Comparison of ENCODE assay signal across 8 mouse cellular contexts in genomic region chr4:95303337-95303736, GRCm38 (mm10).
DNase-seq lines count a peak whose midpoint lies in the region; ATAC-seq and TF ChIP-seq lines count a peak whose summit lies in the region.

No protein-coding gene starts in this region.

- peak; percentile 17 for DNase-seq in midbrain, postnatal 0 days (ENCODE audit: low spot score)
- peak; percentile 29 for DNase-seq in gastrocnemius, postnatal 25 days
- peak; percentile 18 to 32 for DNase-seq in kidney, postnatal 4 days
- peak; percentile 42 for DNase-seq in spleen, adult 12 weeks (ENCODE audit: low spot score)
- DNase-seq in left cerebral cortex, postnatal 36 days (ENCODE audit: low spot score in 2 of 2), result no peak
- DNase-seq in frontal cortex, adult 2 months (ENCODE audit: extremely low spot score in 1 of 2, low spot score in 1 of 2), result no peak

- H3K36me3 ChIP-seq in midbrain, postnatal 0 days (ENCODE audit: insufficient read depth, low read length), result no peaks in the 10 kb centered on the region
- H3K36me3 ChIP-seq in midbrain, embryonic 15.5 days (replicated peaks), result no peaks in the 10 kb centered on the region

- no peak overlapping the region for H3K4me2 ChIP-seq in midbrain, postnatal 0 days (ENCODE audit: low read depth, low read length, poor library complexity, severe bottlenecking)
- no peak overlapping the region for H3K4me2 ChIP-seq in midbrain, embryonic 15.5 days

- no peak overlapping the region for H3K4me3 ChIP-seq in midbrain, postnatal 0 days (ENCODE audit: low read depth, low read length)
- H3K4me3 ChIP-seq in midbrain, embryonic 15.5 days, result no peak overlapping the region

- no peak overlapping the region for H3K27ac ChIP-seq in midbrain, postnatal 0 days (ENCODE audit: low read depth, low read length)
- no peak overlapping the region for H3K27ac ChIP-seq in midbrain, embryonic 15.5 days

- intact Hi-C loops in left cerebral cortex, postnatal 36 days (cut with DNase I), result no loop called here

- no peaks in the 10 kb centered on the region for H3K9me3 ChIP-seq in midbrain, postnatal 0 days (ENCODE audit: low read length)
- H3K9me3 ChIP-seq in midbrain, embryonic 15.5 days, result no peaks in the 10 kb centered on the region

- no peak overlapping the region for H3K9ac ChIP-seq in midbrain, postnatal 0 days (replicated peaks; ENCODE audit: low read length, poor library complexity, severe bottlenecking)
- no peak overlapping the region for H3K9ac ChIP-seq in midbrain, embryonic 15.5 days

- WGBS in midbrain, postnatal 0 days, result 13% methylated on average over 2 of the region's 2 CpGs
- WGBS in midbrain, embryonic 15.5 days, result 30% methylated on average over 2 of the region's 2 CpGs

- no peak for ATAC-seq in midbrain, postnatal 0 days (ENCODE audit: low FRiP score)
- no peak for ATAC-seq in midbrain, embryonic 15.5 days (replicated peaks)
- ATAC-seq in cerebellum, adult (ENCODE audit: insufficient number of reproducible peaks, low FRiP score, low TSS enrichment), result no peak

- no peak for TF ChIP-seq CTCF in midbrain, postnatal 0 days (IDR thresholded peaks at IDR 0.05)

- no peaks in the 10 kb centered on the region for H3K27me3 ChIP-seq in midbrain, postnatal 0 days (ENCODE audit: insufficient read depth, low read length)
- no peaks in the 10 kb centered on the region for H3K27me3 ChIP-seq in midbrain, embryonic 15.5 days (replicated peaks)

- H3K4me1 ChIP-seq in midbrain, postnatal 0 days (ENCODE audit: insufficient read depth, low read length), result no peaks in the 10 kb centered on the region
- no peaks in the 10 kb centered on the region for H3K4me1 ChIP-seq in midbrain, embryonic 15.5 days

Comparison
In these comparisons a context has a peak if more than half of its experiments do, and no peak if none do; other contexts are left out.
1. DNase-seq: peak in midbrain, postnatal 0 days (single experiment), gastrocnemius, postnatal 25 days (single experiment), kidney, postnatal 4 days (2 of 2) and spleen, adult 12 weeks (single experiment); none in left cerebral cortex, postnatal 36 days (0 of 2) and frontal cortex, adult 2 months (0 of 2).